Mouse (Mus musculus): ENCODE measurements around the gene Rbm20.
A peak's percentile ranks its signal among the peaks of the same experiment; 100 is the strongest.

The Rbm20 gene

DNA sequence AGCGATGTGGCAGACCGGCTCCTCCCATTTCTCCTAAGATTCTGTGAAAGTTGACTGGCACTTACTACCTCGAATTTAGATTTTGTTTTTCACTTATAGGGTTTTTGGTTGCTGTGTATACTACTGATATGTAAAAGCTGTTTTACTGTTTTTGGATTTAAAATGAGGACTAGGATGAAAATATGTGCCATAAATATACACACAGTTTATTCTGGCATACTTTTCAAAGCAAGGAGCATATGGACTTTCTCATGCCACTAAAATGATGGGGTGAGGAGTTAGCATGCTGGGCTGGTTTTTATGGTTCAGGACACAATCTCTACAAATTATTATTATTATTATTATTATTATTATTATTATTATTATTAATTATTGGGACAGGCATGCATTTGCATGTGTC, 133.5 kb downstream of the Rbm20 start:
- DNase-seq (ENCODE audit: low spot score in 2 of 2), result no peak

DNA sequence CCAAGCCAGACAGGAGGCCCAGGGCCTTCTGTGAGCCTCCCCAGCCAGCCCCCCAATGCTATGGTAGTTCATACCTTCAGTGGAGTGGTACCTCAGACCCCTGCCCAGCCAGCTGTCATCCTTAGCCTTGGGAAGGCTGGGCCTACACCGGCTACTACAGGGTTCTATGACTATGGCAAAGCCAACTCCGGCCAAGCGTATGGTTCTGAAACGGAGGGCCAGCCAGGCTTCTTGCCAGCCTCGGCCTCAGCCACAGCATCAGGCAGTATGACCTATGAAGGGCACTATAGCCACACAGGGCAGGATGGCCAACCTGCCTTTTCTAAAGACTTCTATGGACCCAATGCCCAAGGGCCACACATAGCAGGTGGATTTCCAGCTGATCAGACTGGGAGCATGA, 136.5 kb downstream of the Rbm20 start:
- DNase-seq (ENCODE audit: low spot score in 2 of 2), result no peak

- no peak for DNase-seq (ENCODE audit: low spot score in 2 of 2)
Measured at GRCm38 (mm10) chr19:53815714-53816113, 138.6 kb downstream of the Rbm20 start.

- DNase-seq (ENCODE audit: low spot score in 2 of 2), result no peak
Measured at GRCm38 (mm10) chr19:53816242-53816641, 139.1 kb downstream of the Rbm20 start.

- DNase-seq (ENCODE audit: low spot score in 2 of 2), result no peak
Measured at GRCm38 (mm10) chr19:53819299-53819698, 142.2 kb downstream of the Rbm20 start.

DNA sequence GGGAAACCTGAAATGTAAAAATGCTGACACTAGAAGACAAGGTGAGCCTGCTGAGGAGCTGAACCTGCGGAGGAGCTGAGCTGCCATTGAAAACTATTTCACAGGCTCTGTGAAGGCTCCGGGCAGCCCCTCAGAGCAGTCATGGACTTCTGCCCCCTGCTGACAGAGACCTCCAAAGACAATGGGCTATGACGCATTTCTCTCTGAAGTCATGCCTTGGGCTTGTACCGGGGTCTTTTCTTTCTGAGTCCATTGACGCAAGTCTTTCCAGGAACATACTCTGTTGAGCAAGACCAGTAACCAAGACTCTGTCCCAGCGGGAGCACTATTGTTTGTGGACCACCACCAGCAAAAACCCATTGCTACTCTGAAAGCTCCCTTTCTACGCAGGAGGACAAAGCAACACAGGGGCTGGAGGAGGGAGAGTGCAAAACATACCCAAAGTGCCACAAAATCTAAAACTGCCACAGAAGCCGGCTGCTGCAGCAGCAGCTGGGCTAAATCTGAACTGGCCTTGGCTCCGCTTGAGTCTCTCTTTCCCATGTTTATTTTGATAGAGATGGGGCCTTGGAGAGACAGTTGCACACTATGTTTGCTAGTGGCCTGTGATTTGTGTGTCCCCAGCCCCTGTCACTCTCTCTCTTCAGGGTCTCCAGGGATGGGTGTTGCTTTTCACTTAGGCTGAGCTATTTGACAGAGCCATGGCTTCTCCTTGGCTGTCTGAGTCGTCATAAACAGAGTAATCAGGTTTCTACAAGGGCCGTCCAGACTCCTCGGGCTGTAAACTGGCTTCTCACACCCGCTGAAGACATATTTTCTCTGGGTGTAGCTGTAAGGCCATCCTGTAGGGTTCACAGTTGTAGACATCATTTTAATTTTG, 144.4 kb downstream of the Rbm20 start:
- no peak for DNase-seq (ENCODE audit: low spot score in 2 of 2)

- DNase-seq (ENCODE audit: low spot score in 2 of 2), result no peak
Measured at GRCm38 (mm10) chr19:53823847-53824246, 146.7 kb downstream of the Rbm20 start.

DNA sequence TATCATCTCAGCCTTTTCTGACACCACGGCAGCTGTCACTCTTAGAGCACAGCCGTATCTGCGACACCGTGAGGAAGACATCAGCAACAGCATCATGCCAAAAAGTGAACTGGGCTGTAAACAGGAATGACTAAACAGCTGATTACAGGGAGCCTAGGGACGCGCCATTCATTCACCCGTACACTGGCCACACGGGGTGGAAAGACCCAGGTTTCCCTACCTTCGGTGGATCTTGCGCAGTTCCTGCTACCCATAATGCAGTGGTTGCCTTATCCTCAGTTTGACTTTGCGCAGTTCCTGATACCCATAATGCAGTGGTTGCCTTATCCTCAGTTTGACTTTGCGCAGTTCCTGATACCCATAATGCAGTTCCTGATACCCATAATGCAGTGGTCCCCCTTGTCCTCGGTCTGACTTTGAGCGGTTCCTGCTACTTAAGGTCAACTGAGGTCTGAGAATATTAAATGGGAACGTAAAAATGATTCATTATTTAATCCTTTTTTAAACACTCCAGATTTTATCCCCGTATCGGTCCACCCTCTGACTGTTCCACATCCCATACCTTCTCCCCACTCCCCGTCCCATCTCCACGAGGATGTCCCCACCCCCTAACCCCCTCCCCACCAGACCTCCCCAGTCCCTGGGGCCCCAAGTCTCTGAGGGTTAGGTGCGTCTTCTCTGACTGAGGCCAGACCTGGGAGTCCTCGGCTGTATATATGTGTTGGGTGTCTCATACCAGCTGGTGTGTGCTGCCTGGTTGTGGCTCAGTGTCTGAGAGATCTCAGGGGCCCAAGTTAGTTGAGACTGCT, 148.0 kb downstream of the Rbm20 start:
- DNase-seq (ENCODE audit: low spot score in 2 of 2), result no peak

DNA sequence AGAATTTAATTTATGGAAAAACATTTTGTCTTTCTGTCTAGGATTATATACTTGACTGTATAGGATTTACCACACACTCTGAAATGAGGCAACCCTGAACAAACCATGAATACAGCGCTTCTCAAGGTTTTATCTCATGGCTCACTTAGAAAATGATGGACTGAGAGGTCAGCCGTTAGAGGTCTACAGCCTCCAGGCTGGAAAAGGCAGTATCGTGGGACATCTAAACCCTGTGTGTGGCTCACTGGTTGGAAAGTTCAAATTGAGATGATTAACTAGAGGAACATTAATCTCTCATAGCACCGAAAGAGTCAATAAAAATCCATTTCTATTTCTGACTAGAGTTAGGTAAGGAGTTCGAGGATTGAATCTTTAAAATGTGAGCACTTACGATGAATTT, 152.9 kb downstream of the Rbm20 start:
- DNase-seq (ENCODE audit: low spot score in 2 of 2), result no peak

- DNase-seq (ENCODE audit: low spot score in 2 of 2), result no peak
Measured at GRCm38 (mm10) chr19:53830407-53831163, 153.5 kb downstream of the Rbm20 start.

DNA sequence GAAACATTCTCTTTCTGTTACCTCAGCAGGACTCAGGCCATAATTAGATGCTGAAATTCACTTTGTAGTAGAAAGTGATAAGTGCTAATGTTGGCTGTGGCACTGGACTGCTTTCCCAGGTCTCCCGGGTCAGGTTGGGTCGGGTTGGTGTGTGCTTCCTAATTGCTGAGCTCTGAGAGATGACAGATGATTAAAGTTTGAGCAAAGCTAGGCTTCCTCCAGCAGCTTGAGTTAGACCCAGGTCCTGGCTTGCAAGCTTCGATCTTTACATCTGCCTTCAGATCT, 154.0 kb downstream of the Rbm20 start:
- no peak for DNase-seq (ENCODE audit: low spot score in 2 of 2)

DNA sequence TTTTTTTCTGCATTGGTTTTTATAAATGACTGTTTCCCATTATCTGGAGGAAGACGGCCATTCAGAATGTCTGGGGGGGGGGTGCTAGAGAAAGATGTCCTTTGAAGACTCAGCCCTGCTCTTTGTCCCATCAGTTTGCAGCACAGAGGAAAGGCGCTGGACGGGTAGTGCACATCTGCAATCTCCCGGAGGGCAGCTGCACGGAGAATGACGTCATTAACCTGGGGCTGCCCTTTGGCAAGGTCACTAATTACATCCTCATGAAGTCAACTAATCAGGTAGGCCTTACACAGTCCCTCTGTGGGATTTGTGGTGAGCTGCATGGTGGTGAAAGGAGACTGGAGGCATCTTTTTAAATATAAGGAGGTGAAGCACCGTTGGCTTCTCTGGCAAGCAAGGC, 155.4 kb downstream of the Rbm20 start:
- DNase-seq (ENCODE audit: low spot score in 2 of 2), result no peak

DNA sequence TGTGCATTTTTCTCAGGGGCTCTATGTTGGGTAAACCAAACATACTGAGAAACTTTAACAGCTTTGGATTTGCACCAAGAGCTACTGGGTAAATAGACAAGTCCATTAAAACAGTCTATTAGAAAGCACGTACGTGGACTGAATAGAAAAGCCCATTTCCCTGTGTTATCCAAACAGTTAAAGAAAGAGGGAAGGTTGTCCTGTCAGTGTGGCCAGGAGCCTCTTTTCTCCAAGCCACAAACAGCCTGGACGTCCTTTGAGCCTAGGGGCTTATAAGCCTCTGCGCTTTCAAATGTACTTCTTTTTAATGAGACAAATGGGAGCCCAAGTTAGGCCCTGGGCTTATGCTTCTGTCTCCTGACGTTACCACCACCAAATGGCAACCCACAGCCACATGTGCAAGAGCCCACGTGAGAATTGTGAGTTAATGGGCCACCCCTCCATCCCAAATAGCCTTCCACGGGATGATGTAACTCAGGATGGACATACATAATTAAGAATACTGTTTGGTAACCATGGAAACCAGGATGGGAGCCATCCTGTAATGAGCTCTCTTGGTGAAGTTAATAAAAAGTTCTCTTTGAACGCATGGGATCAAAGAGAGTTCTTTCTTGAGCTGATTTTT, 156.8 kb downstream of the Rbm20 start:
- DNase-seq (ENCODE audit: low spot score in 2 of 2), result no peak

GRCm38 (mm10) chr19:53836569-53837454, 159.7 kb downstream of the Rbm20 start:
- DNase-seq (ENCODE audit: low spot score in 2 of 2), result no peak

GRCm38 (mm10) chr19:53838850-53839249, 161.7 kb downstream of the Rbm20 start:
- no peak for DNase-seq (ENCODE audit: low spot score in 2 of 2)

GRCm38 (mm10) chr19:53839837-53840236, 162.7 kb downstream of the Rbm20 start:
- DNase-seq (ENCODE audit: low spot score in 2 of 2), result no peak

- peak in 1 of 2 experiments; percentile 61 for DNase-seq (ENCODE audit: low spot score in 2 of 2)
Measured at GRCm38 (mm10) chr19:53841915-53842314, 164.8 kb downstream of the Rbm20 start.

DNA sequence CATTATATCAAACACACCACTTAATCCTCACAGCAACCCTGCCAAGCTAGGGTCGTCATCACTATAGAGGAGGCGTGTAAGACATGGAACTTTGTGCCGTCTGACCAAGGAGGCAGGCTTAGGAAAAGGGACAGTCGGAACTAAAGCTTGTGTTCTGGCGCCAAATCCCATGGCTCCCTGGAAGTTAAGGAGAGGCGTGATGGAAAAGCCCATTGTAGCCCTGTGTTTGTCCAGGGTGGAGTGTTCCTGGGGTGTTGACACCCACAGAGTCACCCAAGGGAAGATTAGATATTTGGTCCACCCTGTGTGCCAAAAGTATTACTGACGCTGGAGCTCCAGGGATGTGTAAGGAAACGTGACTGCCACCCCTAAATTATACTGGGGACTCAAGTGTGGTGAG, 166.9 kb downstream of the Rbm20 start:
- no peak for DNase-seq (ENCODE audit: low spot score in 2 of 2)

DNA sequence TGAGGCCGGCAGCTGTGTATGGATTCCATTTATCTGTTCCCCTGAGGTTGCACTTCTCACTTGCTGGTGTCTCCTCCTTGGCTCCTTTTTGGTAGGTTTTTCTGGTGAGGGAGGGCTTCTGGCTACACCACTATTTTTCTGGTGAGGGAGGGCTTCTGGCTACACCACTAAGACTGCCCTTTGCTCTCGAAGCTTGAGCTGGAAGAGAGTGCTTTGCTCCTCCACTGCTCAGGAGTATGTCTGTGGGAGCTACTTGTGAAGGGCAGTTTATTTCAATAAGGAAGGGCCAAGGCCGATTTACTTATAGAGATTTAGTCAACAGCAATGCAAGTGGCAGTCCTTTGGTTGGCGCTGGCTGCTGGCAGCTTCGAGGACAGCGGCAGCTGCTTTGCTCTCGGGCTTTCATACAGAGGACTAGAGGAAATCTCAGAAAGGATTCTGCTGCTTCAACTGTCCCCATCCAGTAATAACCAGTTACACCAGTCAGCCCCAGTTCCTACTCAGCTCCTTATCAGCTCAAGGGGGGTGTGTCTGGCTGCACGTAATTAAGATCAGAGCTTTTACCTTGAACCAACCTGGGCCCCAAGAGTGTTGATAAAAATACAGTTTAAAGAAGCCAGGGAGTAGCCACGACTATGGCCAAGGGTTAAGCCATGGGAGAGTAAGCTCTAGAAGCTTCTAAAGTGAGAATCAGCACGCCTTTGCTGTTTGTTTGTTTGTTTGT, 171.3 kb downstream of the Rbm20 start:
- DNase-seq (ENCODE audit: low spot score in 2 of 2), result no peak
